Mouse (Mus musculus) embryonic fibroblast, embryonic 13.5 days (primary cell): ENCODE results near the gene Zfp467. TPM values are rescaled to one million over a fixed set of nuclear protein-coding genes. Genes with fewer than 3 reads are reported as not detected.

Experiments used
- H3K27ac ChIP-seq: 2 replicates; pipeline ENCODE4 v1.5.1; 2012; ENCODE audit warnings: low read length, control low read depth, inconsistent platforms; ENCODE audit not compliant: insufficient read depth
- H3K4me1 ChIP-seq: 2 replicates; pipeline ENCODE4 v1.6.1; 2011; ENCODE audit warnings: low read length; ENCODE audit not compliant: control insufficient read depth, insufficient read depth
- H3K4me3 ChIP-seq: 2 replicates; pipeline ENCODE4 v1.5.1; 2011; ENCODE audit warnings: mild to moderate bottlenecking, control low read depth, low read length; ENCODE audit not compliant: insufficient read depth
- CTCF ChIP-seq: IDR thresholded peaks from 2 replicates; pipeline ENCODE4 v1.5.1; 2011; ENCODE audit warnings: mild to moderate bottlenecking, control low read depth, low read length, moderate library complexity, borderline replicate concordance; ENCODE audit not compliant: insufficient read depth
- POLR2A ChIP-seq: IDR thresholded peaks from 2 replicates; pipeline ENCODE4 v1.6.1; 2011; ENCODE audit warnings: low read depth, mild to moderate bottlenecking, control low read depth, low read length, moderate library complexity
- polyA plus RNA-seq: library from polyadenylated mRNA; stranded (reverse); fragments of >200 nt; gene quantifications from 2 replicates; pipeline ENCODE4 v1.2.4, GENCODE M21; 2011; ENCODE audit warnings: low read depth; ENCODE audit not compliant: missing spikeins, insufficient read length

Zfp467 gene
- polyA plus RNA-seq, 1 experiment, result 14.7 TPM

DNA sequence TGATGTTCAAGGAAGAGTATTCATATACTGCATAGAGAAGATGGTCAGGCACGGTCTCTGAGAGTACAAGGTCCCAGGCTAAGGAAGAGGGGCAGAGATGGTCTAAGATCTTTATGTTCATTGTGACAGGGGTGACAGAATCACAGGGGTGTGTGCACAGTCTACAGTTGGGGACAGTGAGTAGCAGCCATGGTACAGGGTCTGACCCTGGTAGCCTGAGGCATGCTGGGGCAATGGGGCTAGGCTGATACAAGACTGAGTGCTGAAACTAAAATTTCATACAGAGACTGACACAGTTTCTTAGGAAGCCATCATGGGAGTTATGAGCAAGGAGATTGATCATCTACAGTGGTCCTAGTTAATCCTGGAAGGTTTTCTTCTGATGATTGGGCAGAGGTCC is 48.9 kb downstream of the Zfp467 start:
- Histone ChIP-seq H3K27ac (no peak overlapping the region), H3K4me1 (no peaks in the 10 kb centered on the region), H3K4me3 (peak overlapping the region; percentile 72; the same call in 1 of the 2 replicates)
- TF ChIP-seq CTCF (no peak), POLR2A (no peak)

DNA sequence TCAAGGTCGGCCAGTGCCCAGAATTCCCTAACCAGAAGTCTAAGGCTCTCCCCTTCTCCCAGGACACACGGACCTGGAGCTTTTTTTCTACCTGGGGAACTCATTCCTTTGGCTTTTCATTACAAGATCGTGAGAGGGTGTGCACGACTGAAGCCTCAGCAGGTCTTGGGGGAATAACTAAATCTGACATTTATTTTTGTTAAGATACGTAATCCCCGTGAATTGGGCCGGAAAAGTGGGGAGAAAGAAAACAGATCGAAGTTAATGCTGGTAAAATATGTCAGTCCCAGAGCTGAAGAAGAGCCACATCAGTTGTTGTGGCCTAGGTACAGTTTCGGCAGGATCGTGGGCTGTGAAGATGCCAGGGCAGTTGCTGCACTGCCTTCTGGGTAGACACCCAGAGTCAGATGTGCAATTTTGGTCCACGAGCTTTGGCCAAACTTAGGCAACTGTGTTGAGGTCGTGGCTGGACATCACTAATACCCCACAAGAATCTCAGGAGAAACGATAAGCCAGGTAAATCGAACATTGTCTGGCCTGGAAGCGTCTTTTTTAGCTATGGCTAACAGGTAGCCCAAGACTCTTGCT is 49.5 kb downstream of the Zfp467 start:
- TF ChIP-seq POLR2A, result peak; percentile 60
- TF ChIP-seq CTCF, result no peak
- Histone ChIP-seq H3K4me1 (no peaks in the 10 kb centered on the region), H3K4me3 (peak overlapping the region; percentile 72), H3K27ac (no peak overlapping the region)

GRCm38 (mm10) chr6:48395105-48396007 is 50.3 kb downstream of the Zfp467 start, which contains the start of gene Krba1:
TSS of gene Krba1 (plus strand) at chr6:48395586.
- no peak within 1 kb of the TSS for H3K27ac ChIP-seq

DNA sequence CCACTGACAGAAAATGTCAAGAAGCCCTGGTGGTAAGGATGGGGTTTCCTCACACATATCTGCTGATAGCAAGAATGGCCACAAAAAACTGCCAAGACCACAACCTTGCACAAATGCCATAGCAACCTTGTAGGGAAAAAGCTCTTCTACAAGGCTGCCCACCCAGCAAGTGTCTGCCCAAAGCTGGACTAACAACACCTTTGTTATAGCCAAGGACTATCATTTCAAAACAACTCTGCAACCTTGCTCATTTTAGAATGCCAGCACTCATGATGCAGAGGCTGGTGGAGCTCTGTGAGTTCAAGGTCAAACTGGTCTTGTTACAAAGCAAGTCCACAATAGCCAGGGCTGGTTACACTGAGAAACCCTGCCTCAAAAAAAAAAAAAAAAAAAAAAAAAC is 51.8 kb downstream of the Zfp467 start:
- Histone ChIP-seq H3K4me1 (no peaks in the 10 kb centered on the region), H3K4me3 (no peak overlapping the region), H3K27ac (no peak overlapping the region)
- no peak for TF ChIP-seq POLR2A
- no peak for TF ChIP-seq CTCF

More at GRCm38 (mm10) chr6:48395105-48396007, 50.3 kb downstream of the Zfp467 start, which contains the start of gene Krba1:
- Histone ChIP-seq H3K4me1 (no peaks in the 10 kb centered on the region), H3K4me3 (peak within 1 kb of the TSS; percentile 72)
- TF ChIP-seq POLR2A (peak; percentile 40; the same call in 1 of the 2 replicates), CTCF (no peak)

DNA sequence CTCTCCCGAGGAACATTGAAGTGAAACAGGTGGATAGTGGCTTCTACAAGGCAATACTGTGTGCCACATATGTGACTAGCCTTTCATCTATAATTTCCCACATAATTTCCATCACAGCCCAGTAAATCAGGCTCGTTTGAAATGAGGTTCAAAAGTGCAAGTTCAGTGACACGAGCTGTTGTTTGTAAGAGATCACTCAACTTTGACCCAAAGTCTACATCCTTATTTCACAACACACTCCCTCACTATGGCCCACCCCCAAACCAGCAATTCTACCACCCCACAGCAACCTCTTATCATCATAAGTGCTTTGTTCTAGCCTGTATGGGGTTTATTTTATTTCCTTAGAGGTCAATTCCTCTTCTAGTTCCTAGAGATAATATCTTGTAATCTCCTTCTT is 57.4 kb downstream of the Zfp467 start:
- Histone ChIP-seq H3K27ac (no peak overlapping the region), H3K4me3 (no peak overlapping the region), H3K4me1 (no peaks in the 10 kb centered on the region)
- no peak for TF ChIP-seq CTCF
- TF ChIP-seq POLR2A, result no peak

Other genes starting within 250 kb of the Zfp467 start
- gene Krba1, start 50.2 kb downstream of the Zfp467 start, polyA plus RNA-seq, result 10.8 and 15.6 TPM in 2 replicates
- gene Sspo, start 2.4 kb upstream of the Zfp467 start, polyA plus RNA-seq, result 0.08 and 0.21 TPM in 2 replicates
- 13.9 and 18.2 TPM in 2 replicates for gene Atp6v0e2, start 91.8 kb upstream of the Zfp467 start, polyA plus RNA-seq
- gene Lrrc61, start 109.0 kb upstream of the Zfp467 start, polyA plus RNA-seq, result 5.5 and 9.2 TPM in 2 replicates
- 2.1 and 2.3 TPM in 2 replicates for gene Rarres2, start 127.0 kb upstream of the Zfp467 start, polyA plus RNA-seq
- not detected in 2 replicates for gene Gm45021, start 143.8 kb upstream of the Zfp467 start, polyA plus RNA-seq
- gene Repin1, start 148.1 kb upstream of the Zfp467 start, polyA plus RNA-seq, result 16.3 and 19.0 TPM in 2 replicates
- not detected in 2 replicates for gene Gm44965, start 148.1 kb upstream of the Zfp467 start, polyA plus RNA-seq
- gene Zfp775, start 156.2 kb upstream of the Zfp467 start, polyA plus RNA-seq, result 2.2 and 2.7 TPM in 2 replicates
- gene AI854703, start 180.9 kb upstream of the Zfp467 start, polyA plus RNA-seq, result 0.84 and 1.6 TPM in 2 replicates
- gene Gimap8, start 201.4 kb upstream of the Zfp467 start, polyA plus RNA-seq, result not detected in 2 replicates
- 1.5 and 1.7 TPM in 2 replicates for gene Gimap9, start 230.3 kb upstream of the Zfp467 start, polyA plus RNA-seq
- gene Gimap4, start 238.7 kb upstream of the Zfp467 start, polyA plus RNA-seq, result not detected in 2 replicates